In genomic region chr14:105254401-105254800, GRCm38 (mm10) we compare ENCODE assay signal across 30 mouse cellular contexts. TPM values are rescaled to one million over a fixed set of nuclear protein-coding genes. Genes with fewer than 3 reads are reported as not detected.
DNase-seq lines count a peak whose midpoint lies in the region; ATAC-seq and TF ChIP-seq lines count a peak whose summit lies in the region.
"Had no signal": no experiment of that assay in that cellular context is flagged by ENCODE, and none has a peak within 500 bp of the region (broad histone marks: within the 10 kb centered on the region; RNA-seq: fewer than 3 reads in every experiment).

No protein-coding gene starts in this region.

- no peaks in the 10 kb centered on the region for H3K36me3 ChIP-seq in liver, postnatal 0 days (replicated peaks; ENCODE audit: insufficient read depth, low read length)
- no peaks in the 10 kb centered on the region for H3K36me3 ChIP-seq in hindbrain, embryonic 12.5 days
- H3K36me3 ChIP-seq: embryonic facial prominence, embryonic 12.5 days; embryonic facial prominence, embryonic 15.5 days; forebrain, embryonic 12.5 days; forebrain, embryonic 15.5 days; G1E; heart, embryonic 12.5 days; heart, embryonic 15.5 days; hindbrain, embryonic 10.5 days had no signal

- no peak overlapping the region for H3K4me2 ChIP-seq in liver, postnatal 0 days (ENCODE audit: low read depth, low read length)
- H3K4me2 ChIP-seq in hindbrain, embryonic 12.5 days (replicated peaks): no peak overlapping the region
- H3K4me2 ChIP-seq: embryonic facial prominence, embryonic 12.5 days; embryonic facial prominence, embryonic 15.5 days; forebrain, embryonic 12.5 days; forebrain, embryonic 15.5 days; heart, embryonic 12.5 days; heart, embryonic 15.5 days; hindbrain, embryonic 14.5 days had no signal

- no peak for DNase-seq in frontal cortex, postnatal 14 days (ENCODE audit: low spot score in 2 of 2)
- DNase-seq in liver, postnatal 0 days: no peak
- no peak for DNase-seq in liver
- DNase-seq: adrenal gland, adult 2 months; adrenal gland, postnatal 14 days; B cell, adult 2 months; cerebellum, adult 11-12 months; cerebellum, adult 8-10 months; cerebellum, postnatal 10 days; cerebellum, postnatal 36 days; gastrocnemius, postnatal 25 days; heart, adult 18-20 months; heart, postnatal 10 days; heart, postnatal 36 days; kidney, adult 11 months had no signal

- TF ChIP-seq CTCF in liver, postnatal 0 days (IDR thresholded peaks at IDR 0.05; ENCODE audit: low read depth): no peak
- TF ChIP-seq CTCF in cortical plate, adult 2 months (IDR thresholded peaks at IDR 0.05; ENCODE audit: extremely low read depth, insufficient read depth, low read length): no peak

- H3K4me3 ChIP-seq in liver, postnatal 0 days (ENCODE audit: low read depth, low read length): no peak overlapping the region
- H3K4me3 ChIP-seq in cortical plate, adult 2 months (ENCODE audit: insufficient read depth, low read length): no peak overlapping the region
- no peak overlapping the region for H3K4me3 ChIP-seq in hindbrain, embryonic 12.5 days
- H3K4me3 ChIP-seq: embryonic facial prominence, embryonic 12.5 days; embryonic facial prominence, embryonic 15.5 days; forebrain, embryonic 12.5 days; forebrain, embryonic 15.5 days; heart, embryonic 12.5 days; heart, embryonic 15.5 days; hindbrain, embryonic 10.5 days had no signal

- TF ChIP-seq POLR2A in cortical plate, adult 2 months (IDR thresholded peaks at IDR 0.05; ENCODE audit: extremely low read depth, insufficient read depth, low read length): no peak

- no peak overlapping the region for H3K9ac ChIP-seq in liver, postnatal 0 days (replicated peaks)
- H3K9ac ChIP-seq in hindbrain, embryonic 12.5 days: no peak overlapping the region
- H3K9ac ChIP-seq: embryonic facial prominence, embryonic 12.5 days; embryonic facial prominence, embryonic 15.5 days; forebrain, embryonic 12.5 days; forebrain, embryonic 15.5 days; heart, embryonic 12.5 days; heart, embryonic 15.5 days; hindbrain, embryonic 14.5 days had no signal

- peak; percentile 53 for ATAC-seq in frontal cortex, adult (ENCODE audit: low TSS enrichment)
- ATAC-seq in liver, postnatal 0 days: no peak
- no peak for ATAC-seq in hindbrain, embryonic 12.5 days (ENCODE audit: low FRiP score)
- ATAC-seq: forebrain, embryonic 15.5 days; hindbrain, postnatal 0 days; inflammation-experienced regulatory T-cells, adult 6 months; Patski had no signal

- H3K9me3 ChIP-seq in liver, postnatal 0 days (ENCODE audit: low read length): no peaks in the 10 kb centered on the region
- H3K9me3 ChIP-seq in hindbrain, embryonic 12.5 days (replicated peaks): no peaks in the 10 kb centered on the region
- H3K9me3 ChIP-seq: embryonic facial prominence, embryonic 12.5 days; embryonic facial prominence, embryonic 15.5 days; forebrain, embryonic 12.5 days; forebrain, embryonic 15.5 days; G1E; heart, embryonic 12.5 days; heart, embryonic 15.5 days; hindbrain, embryonic 10.5 days had no signal

- 84% methylated on average over 5 of the region's 5 CpGs for WGBS in liver, postnatal 0 days (ENCODE audit: insufficient replicate concordance)
- WGBS in hindbrain, embryonic 12.5 days: 90% methylated on average over 5 of the region's 5 CpGs

- TF ChIP-seq EP300 in liver, postnatal 0 days (IDR thresholded peaks at IDR 0.05; ENCODE audit: low read depth): no peak

- H3K4me1 ChIP-seq in liver, postnatal 0 days (ENCODE audit: insufficient read depth): no peaks in the 10 kb centered on the region
- H3K4me1 ChIP-seq in cortical plate, adult 2 months (ENCODE audit: control insufficient read depth, insufficient read depth, low read length): peaks cover 2% of the 10 kb centered on the region
- no peaks in the 10 kb centered on the region for H3K4me1 ChIP-seq in hindbrain, embryonic 12.5 days
- H3K4me1 ChIP-seq: embryonic facial prominence, embryonic 15.5 days; heart, embryonic 12.5 days; heart, embryonic 15.5 days had no signal

- peak overlapping the region; percentile 85 for H3K27ac ChIP-seq in liver, postnatal 0 days (ENCODE audit: low read depth)
- H3K27ac ChIP-seq in cortical plate, adult 2 months (ENCODE audit: insufficient read depth, low read length): 0 out of 2 replicates have a peak overlapping the region, but pooled peaks have one; percentile 10
- H3K27ac ChIP-seq in hindbrain, embryonic 12.5 days: no peak overlapping the region
- H3K27ac ChIP-seq: embryonic facial prominence, embryonic 12.5 days; embryonic facial prominence, embryonic 15.5 days; forebrain, embryonic 12.5 days; forebrain, embryonic 15.5 days; heart, embryonic 15.5 days; hindbrain, embryonic 10.5 days; hindbrain, embryonic 14.5 days; hindbrain, postnatal 0 days had no signal

- no peaks in the 10 kb centered on the region for H3K27me3 ChIP-seq in liver, postnatal 0 days (ENCODE audit: insufficient read depth, low read length)
- no peaks in the 10 kb centered on the region for H3K27me3 ChIP-seq in hindbrain, embryonic 12.5 days
- H3K27me3 ChIP-seq: embryonic facial prominence, embryonic 12.5 days; embryonic facial prominence, embryonic 15.5 days; forebrain, embryonic 12.5 days; forebrain, embryonic 15.5 days; heart, embryonic 12.5 days; heart, embryonic 15.5 days; Patski had no signal

RNA-seq across cellular contexts. Expression of gene Ndfip2, which starts 4.0 kb away (rescaled TPM):
- polyA plus RNA-seq in liver, postnatal 0 days (2015; fragmentation: Nextera tagmentation; extraction: Ambion mirVana): 40.5 and 44.0 TPM in 2 replicates
- polyA plus RNA-seq in cortical plate, adult 2 months (2012; rRNA removed): 97.2 and 105 TPM in 2 replicates
- polyA plus RNA-seq in hindbrain, embryonic 12.5 days (2016; fragmentation: Nextera tagmentation; extraction: Ambion mirVana): 83.0 and 83.3 TPM in 2 replicates
